Mouse (Mus musculus) myocyte (in vitro differentiated cells): ENCODE results near the gene Slc9a5. TPM values are rescaled to one million over a fixed set of nuclear protein-coding genes. Genes with fewer than 3 reads are reported as not detected.
A peak's percentile ranks its signal among the peaks of the same experiment; 100 is the strongest.

Experiments used
- H3K27me3 ChIP-seq: one replicate; pipeline ENCODE4 v1.6.1; 2011; ENCODE audit not compliant: control insufficient read depth, insufficient read depth, insufficient read length
- H3K36me3 ChIP-seq: one replicate; pipeline ENCODE4 v1.6.1; 2011; ENCODE audit not compliant: control insufficient read depth, insufficient read depth
- H3K4me2 ChIP-seq: one replicate; pipeline ENCODE4 v1.6.1; 2011; ENCODE audit warnings: low read depth, control low read depth
- H3K4me3 ChIP-seq: one replicate; pipeline ENCODE4 v1.5.1; 2011; ENCODE audit warnings: mild to moderate bottlenecking, control low read depth, moderate library complexity
- H3K79me2 ChIP-seq: one replicate; pipeline ENCODE4 v1.6.1; 2011; ENCODE audit not compliant: control insufficient read depth, insufficient read depth
- H3ac ChIP-seq: one replicate; pipeline ENCODE4 v1.6.1; 2011; ENCODE audit not compliant: control insufficient read depth, insufficient read length
- CEBPB ChIP-seq: IDR thresholded peaks from 2 replicates; pipeline ENCODE4 v1.6.1; 2011; ENCODE audit warnings: mild to moderate bottlenecking, moderate library complexity; ENCODE audit not compliant: poor library complexity, insufficient read depth, severe bottlenecking
- E2F4 ChIP-seq: IDR thresholded peaks from one replicate; pipeline ENCODE4 v1.6.1; 2011; ENCODE audit warnings: mild to moderate bottlenecking, control low read depth, moderate library complexity; ENCODE audit not compliant: insufficient read depth
- MAX ChIP-seq: IDR thresholded peaks from one replicate; pipeline ENCODE4 v1.6.1; 2011; ENCODE audit warnings: low read depth, mild to moderate bottlenecking, control low read depth
- MYOD1 ChIP-seq, 3 experiments: IDR thresholded peaks; one replicate each; pipeline ENCODE4 v1.6.1; 2011; ENCODE audit warnings: control low read depth in 2 of 3, low read depth in 2 of 3, mild to moderate bottlenecking in 2 of 3, moderate library complexity in 1 of 3; ENCODE audit not compliant: insufficient read length in 2 of 3, control insufficient read depth in 1 of 3
- MYOG ChIP-seq, 3 experiments: IDR thresholded peaks; one replicate each; pipeline ENCODE4 v1.6.1; 2011; ENCODE audit warnings: control low read depth in 2 of 3, low read depth in 2 of 3, mild to moderate bottlenecking in 2 of 3; ENCODE audit not compliant: insufficient read length in 2 of 3, control insufficient read depth in 1 of 3, insufficient read depth in 1 of 3
- POLR2A ChIP-seq: IDR thresholded peaks from one replicate; pipeline ENCODE4 v1.6.1; 2011; ENCODE audit warnings: low read depth, mild to moderate bottlenecking, control low read depth, moderate library complexity; ENCODE audit not compliant: insufficient read length
- POLR2AphosphoS2 ChIP-seq: IDR thresholded peaks from one replicate; pipeline ENCODE4 v1.6.1; 2011; ENCODE audit warnings: low read depth, control low read depth; ENCODE audit not compliant: insufficient read length
- REST ChIP-seq: IDR thresholded peaks from one replicate; pipeline ENCODE4 v1.6.1; 2011; ENCODE audit warnings: mild to moderate bottlenecking, control low read depth, moderate library complexity; ENCODE audit not compliant: insufficient read depth, insufficient read length
- SRF ChIP-seq: IDR thresholded peaks from one replicate; pipeline ENCODE4 v1.6.1; 2011; ENCODE audit warnings: low read depth; ENCODE audit not compliant: control insufficient read depth, insufficient read length
- TCF12 ChIP-seq: IDR thresholded peaks from one replicate; pipeline ENCODE4 v1.6.1; 2011; ENCODE audit warnings: mild to moderate bottlenecking, control low read depth; ENCODE audit not compliant: poor library complexity, insufficient read depth, severe bottlenecking
- TCF3 ChIP-seq: IDR thresholded peaks from one replicate; pipeline ENCODE4 v1.6.1; 2011; ENCODE audit warnings: low read depth, control low read depth; ENCODE audit not compliant: insufficient read length
- USF1 ChIP-seq: IDR thresholded peaks from one replicate; pipeline ENCODE4 v1.6.1; 2011; ENCODE audit warnings: low read depth, mild to moderate bottlenecking, control low read depth, moderate library complexity
- polyA plus RNA-seq: library from polyadenylated mRNA; unstranded; fragments of >200 nt; fragmentation: generic; extraction: Trizol; gene quantifications from one replicate; pipeline ENCODE4 v1.2.1, GENCODE M21; 2012; ENCODE audit warnings: missing spikeins

Slc9a5 gene
- polyA plus RNA-seq, 1 experiment, result 6.2 TPM

GRCm38 (mm10) chr8:105308428-105308827 is 40.2 kb upstream of the Slc9a5 start:
- H3K27me3 ChIP-seq, result no peaks in the 10 kb centered on the region
- H3K4me2 ChIP-seq, result no peak overlapping the region
- peaks cover 26% of the 10 kb centered on the region for H3K36me3 ChIP-seq
- H3K79me2 ChIP-seq, result no peaks in the 10 kb centered on the region
- TF ChIP-seq E2F4, result no peak
- no peak for TF ChIP-seq POLR2A
- no peak for TF ChIP-seq MYOG (IDR thresholded peaks at IDR 0.05; ENCODE audit: control insufficient read depth in 1 of 3, insufficient read depth in 1 of 3, insufficient read length in 2 of 3, low read depth in 2 of 3)
- no peak for TF ChIP-seq TCF3
- TF ChIP-seq MYOD1 (IDR thresholded peaks at IDR 0.05; ENCODE audit: control insufficient read depth in 1 of 3, insufficient read length in 2 of 3, low read depth in 2 of 3), result no peak
- no peak for TF ChIP-seq MAX
- no peak for TF ChIP-seq CEBPB
- TF ChIP-seq REST, result no peak
- TF ChIP-seq TCF12, result no peak
- no peak for TF ChIP-seq USF1
- no peak for TF ChIP-seq SRF
- no peak for TF ChIP-seq POLR2AphosphoS2
- no peak overlapping the region for H3K4me3 ChIP-seq
- no peak overlapping the region for H3ac ChIP-seq

- TF ChIP-seq MYOD1 (IDR thresholded peaks at IDR 0.05; ENCODE audit: control insufficient read depth in 1 of 3, insufficient read length in 2 of 3, low read depth in 2 of 3) (no peak), TCF12 (no peak), POLR2AphosphoS2 (no peak), SRF (no peak), MAX (no peak), USF1 (no peak), CEBPB (no peak), MYOG (IDR thresholded peaks at IDR 0.05; ENCODE audit: control insufficient read depth in 1 of 3, insufficient read depth in 1 of 3, insufficient read length in 2 of 3, low read depth in 2 of 3) (no peak), TCF3 (no peak), POLR2A (no peak), E2F4 (no peak), REST (no peak)
- H3K79me2 ChIP-seq, result no peaks in the 10 kb centered on the region
- H3K4me2 ChIP-seq, result no peak overlapping the region
- no peaks in the 10 kb centered on the region for H3K27me3 ChIP-seq
- H3K36me3 ChIP-seq, result peaks cover 26% of the 10 kb centered on the region
- no peak overlapping the region for H3ac ChIP-seq
- H3K4me3 ChIP-seq, result no peak overlapping the region
These were observed 39.3 kb upstream of the Slc9a5 start for GRCm38 (mm10) chr8:105309142-105309847.

GRCm38 (mm10) chr8:105310118-105310517 is 38.5 kb upstream of the Slc9a5 start:
- Histone ChIP-seq H3K36me3 (peaks cover 33% of the 10 kb centered on the region), H3K79me2 (no peaks in the 10 kb centered on the region), H3K4me2 (no peak overlapping the region), H3ac (no peak overlapping the region), H3K4me3 (no peak overlapping the region), H3K27me3 (no peaks in the 10 kb centered on the region)
- TF ChIP-seq MYOG (IDR thresholded peaks at IDR 0.05; ENCODE audit: control insufficient read depth in 1 of 3, insufficient read depth in 1 of 3, insufficient read length in 2 of 3, low read depth in 2 of 3), result no peak
- TF ChIP-seq MYOD1 (IDR thresholded peaks at IDR 0.05; ENCODE audit: control insufficient read depth in 1 of 3, insufficient read length in 2 of 3, low read depth in 2 of 3), result no peak
- TF ChIP-seq POLR2AphosphoS2, result no peak
- no peak for TF ChIP-seq MAX
- no peak for TF ChIP-seq TCF12
- TF ChIP-seq SRF, result no peak
- no peak for TF ChIP-seq CEBPB
- no peak for TF ChIP-seq USF1
- no peak for TF ChIP-seq E2F4
- no peak for TF ChIP-seq POLR2A
- no peak for TF ChIP-seq REST
- TF ChIP-seq TCF3, result no peak

- Histone ChIP-seq H3ac (no peak overlapping the region), H3K79me2 (no peaks in the 10 kb centered on the region), H3K27me3 (no peaks in the 10 kb centered on the region), H3K4me3 (no peak overlapping the region), H3K4me2 (no peak overlapping the region), H3K36me3 (peaks cover 49% of the 10 kb centered on the region)
- TF ChIP-seq USF1 (no peak), TCF3 (no peak), POLR2A (no peak), REST (no peak), MAX (no peak)
These were observed 36.9 kb upstream of the Slc9a5 start for GRCm38 (mm10) chr8:105311718-105312117.

- no peak for TF ChIP-seq MYOD1 (IDR thresholded peaks at IDR 0.05; ENCODE audit: control insufficient read depth in 1 of 3, insufficient read length in 2 of 3, low read depth in 2 of 3)
- TF ChIP-seq E2F4, result no peak
- TF ChIP-seq MYOG (IDR thresholded peaks at IDR 0.05; ENCODE audit: control insufficient read depth in 1 of 3, insufficient read depth in 1 of 3, insufficient read length in 2 of 3, low read depth in 2 of 3), result peak in 1 of 3 experiments; percentile 2
- no peak for TF ChIP-seq TCF3
- Histone ChIP-seq H3K27me3 (no peaks in the 10 kb centered on the region), H3K4me2 (no peak overlapping the region), H3K79me2 (no peaks in the 10 kb centered on the region), H3K36me3 (peaks cover 56% of the 10 kb centered on the region), H3K4me3 (no peak overlapping the region), H3ac (no peak overlapping the region)
These were observed 35.7 kb upstream of the Slc9a5 start for GRCm38 (mm10) chr8:105312891-105313481.
